Mouse (Mus musculus): ENCODE results near the gene Magi1.

Gene Magi1

GRCm38 (mm10) chr6:94256982-94257830 is 26.5 kb downstream of the Magi1 start:
- no peak for DNase-seq

GRCm38 (mm10) chr6:94253943-94254342 is 29.8 kb downstream of the Magi1 start:
- no peak for DNase-seq

GRCm38 (mm10) chr6:94251358-94251945 is 32.3 kb downstream of the Magi1 start:
- DNase-seq, result no peak

- DNase-seq, result no peak
These were observed 34.4 kb downstream of the Magi1 start for GRCm38 (mm10) chr6:94249286-94249790.

DNA sequence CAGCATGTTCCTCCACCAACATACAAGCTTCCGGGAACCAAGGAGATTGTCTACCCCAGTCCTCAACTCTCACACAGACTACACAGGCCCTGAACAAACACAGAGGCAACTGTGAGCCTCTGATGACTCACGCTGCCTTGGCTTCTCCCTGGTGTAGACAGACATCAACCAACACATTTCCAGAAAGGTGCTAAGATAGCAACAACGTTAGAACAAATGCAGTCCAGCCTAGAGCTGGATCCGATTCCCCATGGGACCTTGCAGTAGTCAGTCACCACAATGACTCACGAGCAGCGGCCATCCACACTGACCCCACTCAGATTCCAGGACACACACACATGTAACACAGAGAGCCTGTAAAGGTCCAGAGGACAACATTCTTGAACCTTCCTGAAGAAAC is 42.5 kb downstream of the Magi1 start:
- DNase-seq, result no peak

GRCm38 (mm10) chr6:94238643-94239042 is 45.1 kb downstream of the Magi1 start:
- DNase-seq, result no peak

DNA sequence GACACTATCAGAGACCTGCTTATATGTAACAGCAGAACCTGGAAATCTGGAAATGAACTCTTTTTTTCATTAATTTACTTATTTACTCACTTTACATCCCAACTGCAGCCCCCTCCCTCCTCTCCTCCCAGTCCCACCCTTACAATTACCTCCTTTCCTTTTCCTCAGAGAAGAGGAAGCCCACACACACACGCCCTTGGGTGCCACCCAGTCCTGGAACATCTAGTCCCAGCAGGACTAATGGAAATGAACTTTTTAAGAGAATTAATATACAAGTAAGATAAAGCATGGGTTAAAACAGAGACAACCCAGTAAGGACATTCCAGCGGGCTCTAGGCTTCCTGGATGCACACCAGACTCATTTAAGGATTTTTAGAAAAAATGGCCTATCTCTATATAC is 46.8 kb downstream of the Magi1 start:
- no peak for DNase-seq

DNA sequence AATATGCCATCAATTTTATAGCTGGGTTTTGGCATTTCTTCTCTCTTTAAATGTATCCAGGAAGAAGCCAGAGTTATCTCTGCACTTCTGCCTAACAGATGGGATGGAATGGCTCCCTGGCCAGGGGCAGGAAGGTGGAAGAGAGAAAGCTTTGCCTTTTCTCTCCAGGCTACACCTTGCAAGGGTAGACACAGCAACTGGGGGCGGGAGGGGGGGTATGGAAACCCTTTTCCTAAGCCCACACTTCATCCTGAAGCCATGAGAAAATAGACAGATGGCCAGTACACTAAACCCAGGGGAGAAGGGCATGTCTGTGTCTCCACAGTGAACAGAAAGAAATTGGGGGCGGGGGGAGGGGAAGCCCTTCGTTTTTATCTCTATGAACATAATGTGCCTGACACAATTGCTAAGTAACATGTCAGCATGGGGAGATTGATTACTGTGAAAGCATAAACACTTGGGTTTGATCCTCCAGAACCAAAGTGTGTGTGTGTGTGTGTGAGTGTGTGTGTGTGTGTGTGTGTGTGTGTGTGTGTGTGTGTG is 51.4 kb downstream of the Magi1 start:
- no peak for DNase-seq

- no peak for DNase-seq
These were observed 51.9 kb downstream of the Magi1 start for GRCm38 (mm10) chr6:94231831-94232230.

DNA sequence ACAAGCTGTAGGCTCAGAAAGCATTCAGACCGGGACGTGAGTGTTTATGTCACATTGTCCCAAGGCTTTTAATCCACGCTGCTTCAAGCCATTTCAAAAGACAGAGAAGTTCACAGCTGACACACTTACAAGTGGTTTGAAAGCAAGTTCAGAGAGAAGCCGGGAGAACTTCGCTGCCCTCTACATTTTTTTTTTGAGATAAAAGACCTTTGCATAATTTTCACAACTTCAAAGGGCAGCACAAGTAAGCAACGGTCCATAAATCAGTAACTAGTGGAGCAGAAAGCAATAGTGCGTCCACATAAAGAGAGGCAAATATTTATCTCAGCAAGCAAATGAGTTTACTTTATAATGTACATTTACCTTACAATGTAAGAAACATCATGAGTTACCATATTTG is 52.4 kb downstream of the Magi1 start:
- no peak for DNase-seq

GRCm38 (mm10) chr6:94230918-94231317 is 52.8 kb downstream of the Magi1 start:
- no peak for DNase-seq

DNA sequence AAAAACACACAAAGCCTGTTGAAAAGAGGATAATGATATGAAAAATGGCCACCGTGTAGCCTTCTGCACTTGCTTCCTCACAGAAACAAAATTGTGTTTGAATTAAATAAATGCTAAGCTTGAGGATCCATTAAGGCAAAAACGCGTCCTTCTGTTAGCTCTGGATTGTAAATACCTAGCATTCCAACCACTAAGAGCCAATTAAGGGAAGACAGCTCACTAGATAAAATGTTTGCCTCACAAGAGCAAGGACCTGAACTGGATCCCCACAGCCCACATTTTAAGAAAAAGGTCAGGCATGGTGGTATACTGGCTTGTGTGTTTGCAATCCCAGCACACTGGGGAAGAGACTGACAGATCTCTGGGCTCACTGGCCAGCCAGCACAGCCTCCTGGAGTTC is 53.6 kb downstream of the Magi1 start:
- no peak for DNase-seq

DNA sequence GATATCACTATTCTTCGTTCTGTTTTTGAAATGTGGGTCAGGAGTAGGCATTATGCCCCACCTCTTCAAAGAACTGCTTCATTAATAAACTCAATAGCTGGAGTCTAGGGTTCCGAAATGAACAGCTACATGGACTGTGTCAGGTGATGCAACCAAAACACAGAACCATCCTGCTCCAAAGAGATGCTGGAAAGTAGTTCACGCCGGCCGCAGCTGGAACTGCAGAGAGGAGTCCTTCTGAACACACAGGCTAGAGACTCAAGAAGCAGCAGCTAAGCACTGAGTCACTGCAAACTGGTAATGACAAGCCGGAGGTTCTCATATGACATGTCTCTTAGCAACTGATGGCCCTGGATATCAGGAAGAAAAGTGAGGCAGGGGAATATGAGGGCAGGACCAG is 57.5 kb downstream of the Magi1 start:
- DNase-seq, result no peak

GRCm38 (mm10) chr6:94225832-94226231 is 57.9 kb downstream of the Magi1 start:
- DNase-seq, result no peak

- no peak for DNase-seq
These were observed 58.6 kb downstream of the Magi1 start for GRCm38 (mm10) chr6:94225091-94225490.

DNA sequence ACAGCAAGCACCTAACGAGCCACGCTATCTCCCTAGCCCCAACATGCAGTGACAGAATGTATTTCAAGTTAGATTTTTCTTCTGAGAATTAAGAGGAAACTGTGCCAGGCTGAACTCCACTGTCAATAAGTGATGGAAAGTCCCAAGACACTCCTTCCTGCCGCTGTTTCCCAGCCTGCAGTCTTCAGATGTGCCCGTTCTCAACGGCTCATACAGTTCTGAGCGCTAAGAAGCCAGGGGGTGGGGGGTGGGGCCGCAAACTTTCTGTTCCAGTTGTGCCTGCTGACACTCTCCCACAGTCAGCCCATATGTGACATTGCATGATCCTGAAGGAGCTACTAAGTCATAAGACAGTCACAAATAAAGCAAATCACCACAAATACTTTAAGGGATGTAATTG is 61.5 kb downstream of the Magi1 start:
- DNase-seq, result no peak

DNA sequence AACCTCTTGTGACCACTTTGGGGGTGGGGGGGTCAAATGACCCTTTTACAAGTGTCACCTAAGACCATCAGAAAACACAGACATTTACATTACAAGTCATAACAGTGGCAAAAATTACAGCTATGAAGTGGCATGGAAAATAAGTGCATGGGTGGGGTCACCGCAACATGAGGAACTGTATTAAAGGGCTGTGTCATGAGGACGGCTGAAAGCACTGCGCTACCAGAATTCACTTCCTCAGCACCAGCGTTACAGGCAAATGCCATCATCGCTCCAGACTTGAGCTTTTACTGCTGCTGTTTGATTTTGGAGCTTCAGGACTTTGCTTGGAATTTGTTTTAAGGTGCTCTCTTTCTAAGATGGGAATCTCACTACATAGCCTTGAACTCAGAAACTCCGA is 62.0 kb downstream of the Magi1 start:
- no peak for DNase-seq

- peak; percentile 10 for DNase-seq
These were observed 65.6 kb downstream of the Magi1 start for GRCm38 (mm10) chr6:94218076-94218475.

GRCm38 (mm10) chr6:94215834-94216233 is 67.9 kb downstream of the Magi1 start:
- no peak for DNase-seq

- no peak for DNase-seq
These were observed 68.7 kb downstream of the Magi1 start for GRCm38 (mm10) chr6:94214895-94215538.

DNA sequence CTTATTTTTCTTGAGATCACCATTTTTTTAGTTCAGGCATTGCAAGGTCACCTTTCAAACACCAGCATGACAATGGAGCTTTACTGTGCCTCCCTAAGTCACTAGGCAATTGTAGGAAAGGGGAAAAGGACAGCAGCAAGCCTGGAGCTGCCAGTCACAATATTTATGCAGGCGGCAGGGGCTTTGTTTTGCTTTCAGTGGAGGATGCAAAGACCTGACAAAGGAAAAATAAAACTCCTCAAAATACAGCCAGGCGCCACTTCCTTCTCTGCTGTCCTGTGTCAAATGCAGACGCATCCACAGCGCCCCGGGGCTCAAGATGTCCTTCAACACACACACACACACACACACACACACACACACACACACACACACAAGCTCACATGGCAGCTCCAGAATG is 77.8 kb downstream of the Magi1 start:
- DNase-seq, result no peak

- no peak for DNase-seq
These were observed 80.0 kb downstream of the Magi1 start for GRCm38 (mm10) chr6:94203642-94204145.

- no peak for DNase-seq
These were observed 81.8 kb downstream of the Magi1 start for GRCm38 (mm10) chr6:94201940-94202339.

Measured in cerebellum, adult 11 months (tissue).